Mouse (Mus musculus) cerebellum, adult 9-11 months (tissue): Measurements from ENCODE around the gene Large1.
"Not testable (repeated sequence)": the region's sequence is repeated elsewhere in the genome, so short reads cannot be mapped to it uniquely, and the experiment has no call there.

Experiments
- DNase-seq: peaks from one replicate; pipeline ENCODE4 v3.0.0; 2022

Large1 gene

DNA sequence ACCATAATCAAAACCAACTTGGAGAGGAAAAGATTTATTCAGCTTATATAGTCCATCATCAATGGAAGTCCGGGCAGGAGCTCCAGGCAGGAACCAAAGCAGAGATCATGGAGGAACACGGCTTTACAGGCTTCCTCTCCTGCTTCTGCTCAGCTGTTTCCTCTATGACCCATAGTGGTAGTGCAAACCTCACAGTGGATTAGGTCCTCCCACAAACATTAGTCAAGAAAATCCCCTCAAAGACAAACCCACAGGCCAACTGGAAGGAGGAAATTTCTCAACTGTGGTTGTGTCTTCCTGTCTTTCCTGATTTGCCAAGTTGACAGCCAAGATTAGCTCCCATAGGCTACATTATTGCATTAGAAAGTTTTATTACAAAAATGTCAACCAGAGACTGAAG, 59.7 kb downstream of the Large1 start:
- no peak for DNase-seq

DNA sequence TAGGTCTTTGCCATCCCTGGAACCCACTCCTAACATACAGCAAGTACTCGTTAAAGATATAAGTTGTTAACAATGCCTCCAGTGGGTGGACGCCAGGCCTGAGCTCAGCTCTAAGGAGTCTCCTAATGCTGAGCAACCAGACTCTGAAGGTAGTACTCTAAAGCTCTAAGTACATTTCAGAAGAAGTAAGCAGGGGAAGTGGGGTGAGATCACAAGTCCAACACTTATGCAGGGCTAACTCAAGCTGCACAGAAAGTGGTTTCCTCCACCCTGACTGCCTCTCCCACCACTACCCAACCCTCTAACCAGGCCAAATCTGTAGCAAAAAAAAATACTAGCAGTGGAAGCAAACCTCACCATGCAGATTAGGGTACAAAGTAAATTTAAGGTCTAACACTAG, 61.7 kb downstream of the Large1 start:
- DNase-seq: no peak

- DNase-seq: no peak
Measured at GRCm38 (mm10) chr8:73290636-73291035, 62.7 kb downstream of the Large1 start.

DNA sequence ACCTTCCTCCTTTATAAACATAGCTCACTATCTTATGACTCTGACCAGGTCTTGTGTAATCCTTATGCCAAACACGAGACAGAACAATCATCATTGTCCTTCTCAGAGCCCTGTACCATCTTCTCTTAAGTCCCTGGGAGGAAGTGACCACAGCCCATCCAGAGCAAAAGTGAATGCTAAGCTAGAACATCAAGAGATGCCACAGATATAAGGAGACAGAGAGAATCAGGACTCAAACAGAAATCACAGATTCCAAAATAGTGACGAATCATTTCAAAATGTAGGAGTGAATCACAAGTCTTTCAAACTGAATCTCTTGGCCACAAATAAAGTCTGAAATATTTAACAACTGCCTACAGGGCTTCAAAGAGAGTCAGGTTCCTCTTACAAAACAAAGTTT, 63.5 kb downstream of the Large1 start:
- no peak for DNase-seq

DNA sequence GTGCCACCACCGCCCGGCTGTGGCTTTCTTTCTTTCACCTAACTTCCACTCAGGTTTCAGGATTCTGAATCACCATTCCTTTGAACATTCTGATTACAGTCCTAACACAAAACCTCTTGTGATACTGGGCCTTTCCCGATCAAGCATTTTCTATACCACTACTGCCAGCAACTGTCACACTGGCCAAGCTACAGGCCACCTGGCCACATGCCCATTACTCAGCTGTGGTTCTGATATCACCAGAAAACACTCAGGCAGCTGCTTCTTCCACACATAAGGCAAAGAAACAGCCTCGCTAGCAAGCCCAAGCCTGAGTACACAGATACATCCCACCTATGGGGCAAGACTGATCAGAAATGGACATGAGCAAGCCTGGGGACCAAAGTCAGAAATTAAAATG, 71.3 kb downstream of the Large1 start:
- peak; percentile 15 for DNase-seq

DNA sequence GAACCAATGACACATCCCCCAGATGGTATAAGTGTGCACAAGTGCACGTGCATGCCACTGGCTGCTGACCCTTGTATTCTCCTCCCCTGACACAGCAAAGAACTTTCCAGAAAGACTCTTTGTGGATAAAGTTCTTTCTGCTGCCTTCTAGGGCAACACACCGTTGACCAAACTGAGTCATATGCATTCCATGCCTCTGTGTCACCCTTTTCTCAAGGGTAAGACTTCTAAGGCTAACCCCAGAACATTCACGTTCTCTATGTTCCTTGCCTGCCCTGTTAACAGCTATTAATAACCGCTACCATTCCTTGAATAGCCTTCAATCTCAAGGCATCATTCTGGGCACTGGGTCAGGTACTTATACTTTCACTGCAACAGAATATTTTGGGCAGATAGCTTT, 77.3 kb downstream of the Large1 start:
- no peak for DNase-seq

DNA sequence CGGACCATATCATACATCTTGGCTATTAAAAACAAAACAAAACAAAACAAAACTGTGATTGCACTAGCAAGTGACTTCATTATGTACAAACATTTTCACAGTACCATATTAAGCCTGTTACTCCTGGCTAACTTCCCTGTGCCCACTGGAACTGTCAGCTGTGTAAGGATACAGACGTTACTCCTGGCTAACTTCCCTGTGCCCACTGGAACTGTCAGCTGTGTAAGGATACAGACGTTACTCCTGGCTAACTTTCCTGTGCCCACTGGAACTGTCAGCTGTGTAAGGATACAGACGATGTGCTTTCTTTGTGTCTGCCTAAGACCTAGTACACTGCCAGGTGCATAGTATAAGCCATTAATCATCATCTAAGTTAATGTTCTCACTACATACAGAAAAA, 77.9 kb downstream of the Large1 start:
- DNase-seq: not testable (repeated sequence)

DNA sequence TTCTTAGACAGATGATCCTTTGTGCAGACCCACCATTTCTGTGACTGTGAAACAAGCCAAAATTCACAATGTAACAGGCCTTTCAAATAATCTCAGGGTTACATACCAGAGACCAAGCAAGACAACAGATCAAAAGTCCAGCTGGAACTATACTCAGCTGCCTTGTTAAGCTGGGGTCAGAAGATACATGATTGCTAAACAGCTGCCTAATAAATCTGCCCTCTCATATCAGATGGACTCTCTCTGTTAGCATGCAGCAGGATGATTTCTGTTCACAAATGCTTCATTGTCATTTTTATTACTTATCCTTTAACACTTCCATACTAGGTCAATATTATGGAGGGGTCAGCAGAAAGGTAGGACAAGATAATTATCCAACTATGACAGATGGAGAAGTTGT, 80.2 kb downstream of the Large1 start:
- DNase-seq: no peak

- no peak for DNase-seq
Measured at GRCm38 (mm10) chr8:73270991-73271390, 82.3 kb downstream of the Large1 start.

- peak; percentile 18 for DNase-seq
Measured at GRCm38 (mm10) chr8:73257981-73258380, 95.4 kb downstream of the Large1 start.

DNA sequence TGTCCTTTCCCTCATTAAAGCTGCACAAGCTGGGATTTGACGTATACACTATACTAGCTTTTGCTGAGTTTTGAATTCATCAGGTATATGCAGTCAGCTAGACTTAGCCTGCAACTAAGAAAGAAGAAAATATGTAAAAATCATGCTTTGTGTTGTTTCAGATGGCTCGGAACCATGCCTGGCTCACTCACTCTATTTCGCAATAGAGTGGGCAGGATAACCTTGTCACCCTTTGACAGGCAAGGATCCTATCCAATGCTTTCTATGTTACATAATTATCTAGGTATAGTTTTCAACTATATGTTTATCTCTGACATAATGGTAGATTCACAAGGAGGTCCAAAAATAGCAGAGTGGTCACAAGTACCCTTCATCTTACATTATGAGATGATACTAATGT, 109.2 kb downstream of the Large1 start:
- no peak for DNase-seq

DNA sequence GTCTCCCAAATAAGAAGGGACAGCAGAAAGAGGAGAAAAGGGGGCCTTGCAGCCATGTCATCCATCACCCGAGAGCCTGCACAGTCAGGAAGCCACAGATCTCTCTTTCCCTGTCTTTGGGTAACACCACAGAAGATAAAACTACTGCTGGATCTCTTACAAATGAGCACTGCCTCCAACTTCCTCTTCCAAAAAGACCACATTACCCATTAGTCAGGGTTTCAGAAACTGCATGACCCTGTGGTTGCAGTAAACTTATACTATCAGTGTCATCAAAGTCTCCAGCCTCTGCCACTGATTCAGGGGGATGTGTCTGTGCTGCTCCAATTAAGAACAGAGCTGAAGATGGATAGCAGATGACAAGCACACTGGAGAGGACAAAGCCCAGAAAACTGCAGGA, 111.3 kb downstream of the Large1 start:
- no peak for DNase-seq

DNA sequence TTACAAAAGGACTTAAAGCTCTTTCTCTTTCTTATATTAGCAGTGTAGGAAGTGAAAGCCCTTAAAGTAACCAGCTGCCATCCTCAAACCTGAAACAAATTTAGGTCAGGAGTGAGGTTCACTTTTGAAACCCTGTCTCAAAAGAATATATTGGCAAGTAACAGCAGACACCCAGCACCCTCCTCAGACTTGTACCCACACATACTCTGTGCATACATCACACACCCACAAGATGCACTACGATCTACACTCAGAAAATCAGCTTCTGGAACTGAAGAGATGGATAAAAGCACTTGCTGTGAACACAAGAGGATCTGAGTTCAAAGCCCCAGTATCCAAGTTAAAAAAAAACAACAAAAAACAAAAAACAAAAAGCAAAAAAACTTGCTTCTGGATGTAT, 119.1 kb downstream of the Large1 start:
- no peak for DNase-seq

- peak; percentile 27 for DNase-seq
Measured at GRCm38 (mm10) chr8:73233358-73234041, 119.8 kb downstream of the Large1 start.

DNA sequence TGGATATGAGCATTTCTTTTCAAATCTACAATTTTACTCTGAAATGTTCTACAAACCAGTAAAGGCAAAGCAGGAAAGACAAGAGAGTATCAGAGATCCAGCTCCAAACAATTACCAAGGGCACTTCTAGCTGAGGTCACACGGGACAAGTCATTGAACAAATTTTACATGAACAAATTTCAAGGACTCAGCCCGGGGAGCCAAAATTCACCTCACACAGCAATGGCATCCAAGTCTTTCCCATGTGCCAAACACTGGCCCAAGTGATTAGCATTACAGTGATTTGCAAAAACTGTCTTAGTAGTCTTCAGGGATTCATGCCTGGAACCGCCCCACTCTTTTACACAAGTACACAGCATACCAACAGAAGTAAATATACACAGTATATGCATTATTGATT, 126.5 kb downstream of the Large1 start:
- no peak for DNase-seq

DNA sequence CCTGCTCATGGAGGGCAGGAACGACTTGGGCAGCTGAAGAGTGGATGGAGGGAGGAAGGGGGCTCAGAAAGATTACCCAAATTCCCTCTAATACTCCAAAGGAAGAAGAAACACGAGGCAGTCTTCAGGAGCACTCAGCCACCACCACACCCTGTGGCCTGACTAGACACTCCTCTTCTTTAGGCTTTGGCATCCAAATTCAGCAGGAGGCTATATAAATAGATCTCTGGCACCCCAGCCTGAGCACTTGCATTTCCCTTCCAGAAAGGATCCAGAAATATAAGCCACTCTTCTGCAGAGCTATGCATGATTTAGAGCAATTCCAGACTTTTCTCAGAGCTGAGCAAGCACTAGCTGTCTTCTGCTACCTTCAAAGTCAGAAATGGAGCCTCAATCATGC, 127.7 kb downstream of the Large1 start:
- no peak for DNase-seq

DNA sequence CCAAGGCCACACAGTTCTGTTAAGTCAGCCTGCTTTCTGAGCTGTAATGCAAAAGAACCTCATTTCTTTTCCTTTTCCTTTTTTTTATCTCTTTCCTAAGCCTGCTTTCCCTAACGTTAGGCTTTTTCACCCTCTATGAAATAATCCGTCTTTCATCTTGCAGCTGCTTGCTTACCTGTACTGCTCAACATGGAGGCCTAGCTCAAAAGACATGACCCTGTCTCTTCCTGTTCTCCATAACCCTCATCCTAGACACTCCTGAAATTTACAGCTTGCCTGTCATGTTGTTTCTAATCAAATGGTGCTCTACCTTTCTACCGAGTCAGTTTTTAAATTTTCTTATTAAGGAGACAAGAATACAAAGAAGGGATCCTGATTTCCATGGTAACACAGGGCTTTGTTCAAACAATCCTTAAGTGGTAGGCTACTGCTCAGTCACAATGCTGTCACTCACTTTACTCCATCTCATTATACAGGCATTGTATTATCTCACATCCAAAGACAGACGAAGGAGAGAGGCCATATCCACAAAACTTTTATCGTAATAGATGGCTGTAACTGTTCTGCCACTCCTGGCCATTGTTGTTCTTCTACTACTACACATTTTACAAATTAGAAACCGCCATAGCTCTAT, 134.0 kb downstream of the Large1 start:
- DNase-seq: no peak

DNA sequence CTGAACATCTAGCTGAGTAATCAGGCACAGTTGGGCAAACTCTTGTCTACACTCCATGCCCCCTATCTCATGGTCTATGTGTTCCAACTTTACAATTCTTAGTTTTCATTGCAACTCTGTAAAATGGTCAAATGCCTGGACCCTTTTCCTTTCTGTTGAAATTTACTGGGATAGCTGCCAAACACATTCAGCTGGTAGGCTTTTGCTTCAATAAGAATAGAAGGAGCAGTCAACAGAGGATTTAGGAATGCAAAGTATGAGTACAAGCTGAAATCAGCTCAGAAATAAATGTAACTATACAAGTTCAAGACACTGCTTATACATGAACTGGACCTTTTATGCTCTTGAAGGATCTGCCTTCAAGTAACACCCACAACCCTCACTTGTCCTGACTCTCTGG, 146.5 kb downstream of the Large1 start:
- no peak for DNase-seq

DNA sequence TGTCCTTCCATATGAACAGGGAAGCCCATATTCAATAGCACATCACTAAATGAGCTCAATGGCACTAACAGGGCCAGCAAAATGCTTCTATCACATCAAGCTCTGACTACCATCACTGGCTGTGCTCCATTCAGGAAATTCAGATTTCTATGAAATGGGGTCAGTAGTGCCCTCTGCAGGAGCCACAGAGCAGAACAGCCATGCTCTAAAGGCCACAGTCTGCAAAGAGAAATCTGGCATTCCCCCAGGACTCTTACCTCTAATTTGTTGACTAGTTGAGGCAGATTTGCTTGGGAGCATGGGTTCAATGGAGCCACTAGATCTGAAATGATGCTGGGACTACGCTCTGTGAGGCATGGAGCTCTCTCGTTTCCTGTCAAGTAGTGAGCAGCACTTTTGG, 151.5 kb downstream of the Large1 start:
- DNase-seq: no peak

DNA sequence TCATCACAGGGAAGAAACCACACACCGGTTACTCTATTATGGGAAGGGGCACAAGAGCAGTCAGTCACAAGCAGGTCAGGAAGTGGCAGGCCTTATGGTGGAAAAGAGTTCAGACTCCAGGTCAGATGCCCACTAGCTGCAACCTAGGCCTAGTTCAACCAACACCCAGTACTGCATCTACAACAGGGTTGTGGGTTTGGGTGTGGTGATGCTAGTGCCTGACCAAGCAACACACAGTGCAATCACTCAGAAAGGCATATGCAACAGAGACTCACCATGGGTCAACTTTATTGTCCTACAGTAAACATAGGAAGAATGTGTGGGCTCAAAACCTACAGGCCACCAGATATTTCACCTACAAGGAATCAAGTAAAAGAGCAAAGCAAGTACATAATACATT, 155.6 kb downstream of the Large1 start:
- no peak for DNase-seq

GRCm38 (mm10) chr8:73188684-73189083, 164.7 kb downstream of the Large1 start:
- no peak for DNase-seq

- DNase-seq: no peak
Measured at GRCm38 (mm10) chr8:73187381-73187780, 166.0 kb downstream of the Large1 start.

DNA sequence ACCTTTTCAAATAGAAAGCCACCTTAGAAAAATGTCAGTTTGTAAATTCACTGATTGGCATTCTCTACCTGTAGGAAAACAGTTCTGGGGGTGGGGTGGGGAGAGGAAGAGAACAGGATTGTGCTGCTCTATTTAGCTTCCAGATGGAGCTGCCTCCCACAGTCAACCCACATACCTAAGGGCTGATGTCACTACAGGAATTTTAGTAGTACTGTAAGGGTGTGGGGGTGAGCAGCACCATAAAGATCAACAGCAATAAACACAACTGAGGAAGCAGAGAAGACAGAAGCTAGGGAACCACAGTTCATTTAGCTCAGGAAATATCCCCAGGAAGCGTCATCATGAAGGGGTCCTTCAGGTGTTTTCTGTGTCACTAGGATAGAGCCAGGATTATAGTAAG, 174.9 kb downstream of the Large1 start:
- DNase-seq: no peak

- no peak for DNase-seq
Measured at GRCm38 (mm10) chr8:73172661-73173060, 180.7 kb downstream of the Large1 start.

DNA sequence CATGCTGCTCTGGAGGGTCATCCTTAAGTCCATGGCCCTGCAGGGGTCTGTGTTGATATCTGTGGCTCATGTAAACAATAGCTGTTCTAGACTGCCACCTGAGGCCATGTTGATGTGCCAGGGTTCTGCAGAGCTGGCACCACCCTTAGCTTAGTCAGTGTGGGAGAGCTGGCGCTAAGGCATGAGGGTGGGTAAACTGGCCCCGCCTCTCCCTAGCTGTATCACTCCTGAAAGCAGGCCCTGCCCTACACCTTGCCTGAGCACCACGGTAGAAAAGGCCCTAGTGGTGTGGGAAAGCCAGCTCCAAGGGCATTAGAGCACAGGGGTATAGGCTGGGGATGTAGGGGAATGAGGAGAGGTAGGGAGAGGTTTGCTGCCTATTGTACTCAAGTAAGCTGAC, 191.3 kb downstream of the Large1 start:
- DNase-seq: no peak
